8 mouse cellular contexts compared by ENCODE assay signal in the genomic region with DNA sequence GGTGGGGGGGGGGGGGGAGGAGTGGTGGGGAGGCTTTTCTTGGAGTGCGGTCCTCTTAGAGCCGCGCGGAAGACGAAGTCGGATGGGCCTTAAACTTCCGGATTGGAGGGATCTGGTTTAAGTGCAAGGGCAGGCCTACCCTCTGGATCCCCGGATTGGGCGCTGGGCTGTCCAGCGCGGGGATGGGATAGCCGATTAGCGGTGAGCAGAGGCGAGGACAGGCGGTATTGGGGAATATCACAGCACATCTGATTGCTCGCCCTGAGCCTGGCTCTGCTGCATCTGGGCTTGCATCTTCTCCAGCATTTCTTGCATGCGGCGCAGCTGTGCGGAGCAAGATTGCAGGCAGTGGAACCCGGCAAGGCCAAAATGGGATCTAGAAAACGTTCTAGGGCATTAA. TPM values are rescaled to one million over a fixed set of nuclear protein-coding genes. Genes with fewer than 3 reads are reported as not detected.
DNase-seq lines count a peak whose midpoint lies in the region; ATAC-seq lines count a peak whose summit lies in the region.

No protein-coding gene starts in this region.

- ATAC-seq in heart, embryonic 14.5 days (ENCODE audit: insufficient number of reproducible peaks, insufficient read depth, low FRiP score, low read depth) = no peak
- ATAC-seq in hindbrain, embryonic 13.5 days (ENCODE audit: low FRiP score) = no peak
- no peak for ATAC-seq in midbrain, embryonic 14.5 days (ENCODE audit: low FRiP score, low TSS enrichment)
- ATAC-seq in granulocyte monocyte progenitor cell, adult 5-6 weeks (replicated peaks; ENCODE audit: poor library complexity, severe bottlenecking) = no peak

- no peaks in the 10 kb centered on the region for H3K9me3 ChIP-seq in heart, embryonic 14.5 days (ENCODE audit: control insufficient read depth, low read length)
- H3K9me3 ChIP-seq in hindbrain, embryonic 13.5 days = no peaks in the 10 kb centered on the region
- H3K9me3 ChIP-seq in midbrain, embryonic 14.5 days (ENCODE audit: control insufficient read depth, low read length) = no peaks in the 10 kb centered on the region

- H3K36me3 ChIP-seq in heart, embryonic 14.5 days (ENCODE audit: control insufficient read depth, insufficient read depth, low read length) = no peaks in the 10 kb centered on the region
- H3K36me3 ChIP-seq in hindbrain, embryonic 13.5 days = no peaks in the 10 kb centered on the region
- no peaks in the 10 kb centered on the region for H3K36me3 ChIP-seq in midbrain, embryonic 14.5 days (ENCODE audit: control insufficient read depth, insufficient read depth, low read length)

- no peak for DNase-seq in heart, adult 18-20 months
- DNase-seq in midbrain, embryonic 14.5 days = no peak
- DNase-seq in adrenal gland, postnatal 36 days = no peak
- DNase-seq in spleen, postnatal 36 days (ENCODE audit: low spot score in 2 of 2) = no peak

- no peaks in the 10 kb centered on the region for H3K27me3 ChIP-seq in heart, embryonic 14.5 days (ENCODE audit: control insufficient read depth, insufficient read depth, low read length)
- peaks cover 20% of the 10 kb centered on the region for H3K27me3 ChIP-seq in hindbrain, embryonic 13.5 days
- no peaks in the 10 kb centered on the region; the same call in 1 of the 2 replicates for H3K27me3 ChIP-seq in midbrain, embryonic 14.5 days (ENCODE audit: control insufficient read depth, insufficient read depth, low read length)

- peak overlapping the region; percentile 74 for H3K9ac ChIP-seq in heart, embryonic 14.5 days (ENCODE audit: low read length)
- H3K9ac ChIP-seq in hindbrain, embryonic 13.5 days = peak overlapping the region; percentile 43
- H3K9ac ChIP-seq in midbrain, embryonic 14.5 days (replicated peaks; ENCODE audit: low read length) = no peak overlapping the region

- WGBS in heart, embryonic 14.5 days = 30% methylated on average over 21 of the region's 21 CpGs
- 35% methylated on average over 21 of the region's 21 CpGs for WGBS in hindbrain, embryonic 13.5 days
- 31% methylated on average over 21 of the region's 21 CpGs for WGBS in midbrain, embryonic 14.5 days

- H3K4me3 ChIP-seq in heart, embryonic 14.5 days (ENCODE audit: control insufficient read depth in 1 of 2, insufficient read depth in 1 of 2, low read depth in 1 of 2, low read length in 2 of 2) = peak overlapping the region; percentile 41 to 51
- H3K4me3 ChIP-seq in brown adipose tissue, adult 24 weeks (ENCODE audit: insufficient read depth, low read depth, low read length) = peak overlapping the region; percentile 55
- peak overlapping the region; percentile 25; the same call in 1 of the 2 replicates for H3K4me3 ChIP-seq in hindbrain, embryonic 13.5 days
- H3K4me3 ChIP-seq in midbrain, embryonic 14.5 days (replicated peaks; ENCODE audit: low read depth, low read length) = no peak overlapping the region

- peak overlapping the region in 1 of 2 experiments; percentile 39; a peak in 1 of 4 replicates for H3K27ac ChIP-seq in heart, embryonic 14.5 days (replicated peaks in 1 of 2; ENCODE audit: control insufficient read depth in 1 of 2, insufficient read depth in 1 of 2, low read depth in 2 of 2, low read length in 2 of 2)
- H3K27ac ChIP-seq in brown adipose tissue, adult 24 weeks (replicated peaks; ENCODE audit: low read depth, low read length) = peak overlapping the region; percentile 16; the same call in 1 of the 2 replicates
- H3K27ac ChIP-seq in hindbrain, embryonic 13.5 days = no peak overlapping the region
- no peak overlapping the region for H3K27ac ChIP-seq in midbrain, embryonic 14.5 days (replicated peaks; ENCODE audit: low read depth, low read length)

- H3K4me1 ChIP-seq in heart, embryonic 14.5 days (ENCODE audit: control insufficient read depth in 2 of 2, insufficient read depth in 2 of 2, low read length in 2 of 2) = peaks cover 26 to 36% of the 10 kb centered on the region in 2 experiments
- H3K4me1 ChIP-seq in brown adipose tissue, adult 24 weeks (ENCODE audit: control insufficient read depth, insufficient read depth, insufficient read length, low read length) = no peaks in the 10 kb centered on the region
- H3K4me1 ChIP-seq in hindbrain, embryonic 13.5 days (replicated peaks) = peaks cover 13% of the 10 kb centered on the region
- peaks cover 4% of the 10 kb centered on the region for H3K4me1 ChIP-seq in midbrain, embryonic 14.5 days (ENCODE audit: control insufficient read depth, insufficient read depth, low read length)

- peak overlapping the region; percentile 71 for H3K4me2 ChIP-seq in heart, embryonic 14.5 days (ENCODE audit: low read length)
- peak overlapping the region; percentile 44 for H3K4me2 ChIP-seq in hindbrain, embryonic 13.5 days
- H3K4me2 ChIP-seq in midbrain, embryonic 14.5 days (ENCODE audit: low read length) = peak overlapping the region; percentile 40; the same call in 1 of the 2 replicates

RNA-seq across cellular contexts. Expression of gene Mylpf, which starts 5.8 kb away (rescaled TPM):
- polyA plus RNA-seq in heart, embryonic 14.5 days (2014; fragmentation: Nextera tagmentation; extraction: Ambion mirVana) = 11.7 and 14.9 TPM in 2 replicates
- total RNA-seq in heart, adult 18-20 months (2021) = 1 to 10 TPM; 1.1 to 3.7 TPM
- 335 and 418 TPM in 2 replicates for polyA plus RNA-seq in brown adipose tissue, adult 24 weeks (2012; ENCODE audit: insufficient read depth, insufficient read length, missing spikeins)
- 11.0 and 15.5 TPM in 2 replicates for polyA plus RNA-seq in hindbrain, embryonic 13.5 days (2015; fragmentation: Nextera tagmentation; extraction: Ambion mirVana)
- 4.3 and 4.5 TPM in 2 replicates for polyA plus RNA-seq in midbrain, embryonic 14.5 days (2014; fragmentation: Nextera tagmentation; extraction: Ambion mirVana)
- 1 to 10 TPM; 1.9 to 2.7 TPM for total RNA-seq in adrenal gland, postnatal 36 days (2021)
- 9.1 and 25.5 TPM in 2 replicates for total RNA-seq in granulocyte monocyte progenitor cell, adult 5-6 weeks (2014; fragmentation: Nextera tagmentation)
- total RNA-seq in granulocyte monocyte progenitor cell, adult 5-6 weeks (2017) = 1.2 and 4.3 TPM in 2 replicates

RNA-seq across cellular contexts. Expression of gene Tbc1d10b, which starts 6.3 kb away (rescaled TPM):
- polyA plus RNA-seq in heart, embryonic 14.5 days (2014; fragmentation: Nextera tagmentation; extraction: Ambion mirVana) = 20.2 and 21.2 TPM in 2 replicates
- total RNA-seq in heart, adult 18-20 months (2021) = 10 to 100 TPM; 20.8 to 21.6 TPM
- polyA plus RNA-seq in brown adipose tissue, adult 24 weeks (2012; ENCODE audit: insufficient read depth, insufficient read length, missing spikeins) = 9.8 and 12.8 TPM in 2 replicates
- 28.0 and 31.3 TPM in 2 replicates for polyA plus RNA-seq in hindbrain, embryonic 13.5 days (2015; fragmentation: Nextera tagmentation; extraction: Ambion mirVana)
- polyA plus RNA-seq in midbrain, embryonic 14.5 days (2014; fragmentation: Nextera tagmentation; extraction: Ambion mirVana) = 24.6 and 27.6 TPM in 2 replicates
- 10 to 100 TPM; 40.7 to 48.4 TPM for total RNA-seq in adrenal gland, postnatal 36 days (2021)
- total RNA-seq in granulocyte monocyte progenitor cell, adult 5-6 weeks (2014; fragmentation: Nextera tagmentation) = 27.0 and 33.2 TPM in 2 replicates
- total RNA-seq in granulocyte monocyte progenitor cell, adult 5-6 weeks (2017) = 26.2 and 35.0 TPM in 2 replicates

RNA-seq across cellular contexts. Expression of gene Zfp553, which starts 18.3 kb away (rescaled TPM):
- 9.9 and 11.4 TPM in 2 replicates for polyA plus RNA-seq in heart, embryonic 14.5 days (2014; fragmentation: Nextera tagmentation; extraction: Ambion mirVana)
- 1 to 10 TPM; 6.4 to 6.7 TPM for total RNA-seq in heart, adult 18-20 months (2021)
- 3.3 and 3.4 TPM in 2 replicates for polyA plus RNA-seq in brown adipose tissue, adult 24 weeks (2012; ENCODE audit: insufficient read depth, insufficient read length, missing spikeins)
- polyA plus RNA-seq in hindbrain, embryonic 13.5 days (2015; fragmentation: Nextera tagmentation; extraction: Ambion mirVana) = 58.8 and 61.9 TPM in 2 replicates
- 31.9 and 39.7 TPM in 2 replicates for polyA plus RNA-seq in midbrain, embryonic 14.5 days (2014; fragmentation: Nextera tagmentation; extraction: Ambion mirVana)
- 10 to 100 TPM; 10.1 to 11.9 TPM for total RNA-seq in adrenal gland, postnatal 36 days (2021)
- total RNA-seq in granulocyte monocyte progenitor cell, adult 5-6 weeks (2014; fragmentation: Nextera tagmentation) = 6.0 and 18.7 TPM in 2 replicates
- total RNA-seq in granulocyte monocyte progenitor cell, adult 5-6 weeks (2017) = 11.4 and 12.0 TPM in 2 replicates

RNA-seq across cellular contexts. Expression of gene Sept1, which starts 18.4 kb away (rescaled TPM):
- polyA plus RNA-seq in heart, embryonic 14.5 days (2014; fragmentation: Nextera tagmentation; extraction: Ambion mirVana) = 22.2 and 25.3 TPM in 2 replicates
- 1 to 10 TPM; 3.0 to 7.7 TPM for total RNA-seq in heart, adult 18-20 months (2021)
- polyA plus RNA-seq in brown adipose tissue, adult 24 weeks (2012; ENCODE audit: insufficient read depth, insufficient read length, missing spikeins) = 10.9 and 19.3 TPM in 2 replicates
- 21.8 and 23.1 TPM in 2 replicates for polyA plus RNA-seq in hindbrain, embryonic 13.5 days (2015; fragmentation: Nextera tagmentation; extraction: Ambion mirVana)
- polyA plus RNA-seq in midbrain, embryonic 14.5 days (2014; fragmentation: Nextera tagmentation; extraction: Ambion mirVana) = 11.6 and 13.6 TPM in 2 replicates
- total RNA-seq in adrenal gland, postnatal 36 days (2021) = 1 to 10 TPM; 5.6 to 7.9 TPM
- 17.1 and 23.3 TPM in 2 replicates for total RNA-seq in granulocyte monocyte progenitor cell, adult 5-6 weeks (2014; fragmentation: Nextera tagmentation)
- total RNA-seq in granulocyte monocyte progenitor cell, adult 5-6 weeks (2017) = 29.1 and 33.3 TPM in 2 replicates

RNA-seq across cellular contexts. Expression of gene Cd2bp2, which starts 18.7 kb away (rescaled TPM):
- polyA plus RNA-seq in heart, embryonic 14.5 days (2014; fragmentation: Nextera tagmentation; extraction: Ambion mirVana) = 33.7 and 34.8 TPM in 2 replicates
- total RNA-seq in heart, adult 18-20 months (2021) = 10 to 100 TPM; 35.1 to 36.9 TPM
- 15.3 and 17.4 TPM in 2 replicates for polyA plus RNA-seq in brown adipose tissue, adult 24 weeks (2012; ENCODE audit: insufficient read depth, insufficient read length, missing spikeins)
- 83.1 and 84.6 TPM in 2 replicates for polyA plus RNA-seq in hindbrain, embryonic 13.5 days (2015; fragmentation: Nextera tagmentation; extraction: Ambion mirVana)
- polyA plus RNA-seq in midbrain, embryonic 14.5 days (2014; fragmentation: Nextera tagmentation; extraction: Ambion mirVana) = 59.5 and 81.1 TPM in 2 replicates
- total RNA-seq in adrenal gland, postnatal 36 days (2021) = 10 to 100 TPM; 59.3 to 61.0 TPM
- total RNA-seq in granulocyte monocyte progenitor cell, adult 5-6 weeks (2014; fragmentation: Nextera tagmentation) = 21.1 and 44.7 TPM in 2 replicates
- 44.1 and 58.2 TPM in 2 replicates for total RNA-seq in granulocyte monocyte progenitor cell, adult 5-6 weeks (2017)

Comparison
In these comparisons a context has a peak if more than half of its experiments do, and no peak if none do; other contexts are left out.
1. RNA of gene Mylpf, which starts 5.8 kb away (polyA plus RNA-seq): 335 to 418 TPM in brown adipose tissue, adult 24 weeks; 11.0 to 15.5 TPM in hindbrain, embryonic 13.5 days, 11.7 to 14.9 TPM in heart, embryonic 14.5 days and 4.3 to 4.5 TPM in midbrain, embryonic 14.5 days; every median in the first group is over 10 times any median in the second.
2. Peak in every context shown above with its lines, with median percentiles within 50 percentile points of each other: H3K4me2 ChIP-seq.